Mouse (Mus musculus) CH12.LX (cell line): Measurements from ENCODE around the gene Aco2.

Source experiments
- CHD2 ChIP-seq: IDR thresholded peaks from 2 replicates; pipeline ENCODE4 v1.6.1; 2011; ENCODE audit warnings: low read length, improper control_type of control experiment
- CTCF ChIP-seq, 2 experiments: IDR thresholded peaks in 1 of 2; conservative IDR thresholded peaks in 1 of 2; 2 replicates each; pipeline ENCODE4 v1.5.1; 2011 to 2012; ENCODE audit warnings: low read depth in 2 of 2, low read length in 2 of 2, improper control_type of control experiment in 1 of 2, inconsistent platforms in 1 of 2, mild to moderate bottlenecking in 1 of 2, moderate library complexity in 1 of 2
- E2F4 ChIP-seq: IDR thresholded peaks from 2 replicates; pipeline ENCODE4 v1.6.1; 2011; ENCODE audit warnings: low read depth, low read length, improper control_type of control experiment; ENCODE audit not compliant: insufficient replicate concordance
- EP300 ChIP-seq: IDR thresholded peaks from 2 replicates; pipeline ENCODE4 v1.6.1; 2011; ENCODE audit warnings: low read length, improper control_type of control experiment
- IRF4 ChIP-seq: IDR thresholded peaks from 2 replicates; pipeline ENCODE4 v1.6.1; 2014; ENCODE audit warnings: low read depth, mild to moderate bottlenecking, inconsistent platforms, low read length, improper control_type of control experiment
- JUND ChIP-seq: conservative IDR thresholded peaks from 2 replicates; pipeline ENCODE4 v1.6.1; 2011; ENCODE audit warnings: low read depth, low read length, improper control_type of control experiment
- NRF1 ChIP-seq: IDR thresholded peaks from 2 replicates; pipeline ENCODE4 v1.6.1; 2014; ENCODE audit warnings: low read depth, mild to moderate bottlenecking, inconsistent platforms, low read length, improper control_type of control experiment, moderate library complexity
- POLR2A ChIP-seq: IDR thresholded peaks from 2 replicates; pipeline ENCODE4 v1.6.1; 2011; ENCODE audit warnings: low read depth, mild to moderate bottlenecking, improper control_type of control experiment, low read length
- POLR2AphosphoS2 ChIP-seq: IDR thresholded peaks from 2 replicates; pipeline ENCODE4 v1.6.1; 2011; ENCODE audit warnings: low read depth, low read length, improper control_type of control experiment
- TBP ChIP-seq: conservative IDR thresholded peaks from 2 replicates; pipeline ENCODE4 v1.6.1; 2011; ENCODE audit warnings: low read depth, low read length, improper control_type of control experiment
- TCF12 ChIP-seq: IDR thresholded peaks from 2 replicates; pipeline ENCODE4 v1.6.1; 2014; ENCODE audit warnings: low read depth, mild to moderate bottlenecking, inconsistent platforms, low read length, improper control_type of control experiment
- ZKSCAN1 ChIP-seq: IDR thresholded peaks from 2 replicates; pipeline ENCODE4 v1.6.1; 2012; ENCODE audit warnings: low read depth, inconsistent platforms, low read length, improper control_type of control experiment, borderline replicate concordance
- ZNF384 ChIP-seq: IDR thresholded peaks from 2 replicates; pipeline ENCODE4 v1.6.1; 2012; ENCODE audit warnings: low read depth, low read length, improper control_type of control experiment, inconsistent platforms

DNA sequence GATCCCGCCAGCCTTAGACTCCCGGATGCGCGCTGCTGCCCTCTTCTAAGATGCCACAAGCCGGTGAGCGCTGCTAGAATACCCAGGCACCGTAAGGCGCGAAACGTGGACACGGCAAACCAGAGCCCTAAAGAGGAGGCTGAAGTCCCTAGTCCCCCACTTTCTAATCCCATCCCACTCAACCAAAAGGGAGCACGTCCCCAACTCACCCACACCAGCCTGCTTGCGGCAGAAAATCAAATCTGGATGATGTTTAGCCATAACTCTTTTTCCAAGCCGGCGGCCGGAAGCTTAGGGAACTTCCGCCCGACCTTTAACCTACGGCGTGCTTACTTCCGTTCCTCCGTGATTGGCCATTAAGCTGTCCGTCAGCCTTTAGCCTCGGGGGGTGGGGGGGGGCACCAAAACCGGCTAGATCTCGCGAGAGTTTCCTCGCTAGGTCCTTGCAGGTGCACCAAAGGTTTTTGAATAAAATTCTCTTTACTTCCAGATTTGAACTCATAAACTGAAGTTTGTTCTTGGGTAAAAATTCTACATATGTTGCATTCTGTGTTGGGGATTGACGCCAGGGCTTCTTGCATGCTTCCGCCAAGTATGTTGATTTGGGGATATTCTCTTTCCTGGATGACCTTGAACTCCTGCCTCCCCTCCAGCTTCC is 376 bp upstream of the Aco2 start, which contains the start of gene Phf5a:
- TF ChIP-seq E2F4, result peak; percentile 65; the same call in 1 of the 2 replicates
- TF ChIP-seq POLR2AphosphoS2, result peak; percentile 63; the same call in 1 of the 2 replicates
- no peak for TF ChIP-seq TBP
- TF ChIP-seq NRF1, result no peak
- peak; percentile 100 for TF ChIP-seq CHD2
- no peak for TF ChIP-seq CTCF (conservative IDR thresholded peaks at IDR 0.05 in 1 of 2, IDR thresholded peaks at IDR 0.05 in 1 of 2; ENCODE audit: low read depth in 2 of 2, low read length in 2 of 2)
- TF ChIP-seq IRF4, result no peak; the same call in 1 of the 2 replicates
- no peak for TF ChIP-seq ZKSCAN1
- TF ChIP-seq ZNF384, result 0 out of 2 replicates have a peak, but pooled peaks have one; percentile 22
- no peak for TF ChIP-seq EP300
- peak; percentile 69 for TF ChIP-seq POLR2A
- TF ChIP-seq TCF12, result peak; percentile 54
- TF ChIP-seq JUND, result no peak
